Mouse (Mus musculus): Measurements from ENCODE around the gene Mfap1a.
"Not testable (repeated sequence)": the region's sequence is repeated elsewhere in the genome, so short reads cannot be mapped to it uniquely, and the experiment has no call there.

Mfap1a gene

GRCm38 (mm10) chr2:121474180-121474535 is 32.3 kb downstream of the Mfap1a start:
- no peak for DNase-seq (ENCODE audit: low spot score)

DNA sequence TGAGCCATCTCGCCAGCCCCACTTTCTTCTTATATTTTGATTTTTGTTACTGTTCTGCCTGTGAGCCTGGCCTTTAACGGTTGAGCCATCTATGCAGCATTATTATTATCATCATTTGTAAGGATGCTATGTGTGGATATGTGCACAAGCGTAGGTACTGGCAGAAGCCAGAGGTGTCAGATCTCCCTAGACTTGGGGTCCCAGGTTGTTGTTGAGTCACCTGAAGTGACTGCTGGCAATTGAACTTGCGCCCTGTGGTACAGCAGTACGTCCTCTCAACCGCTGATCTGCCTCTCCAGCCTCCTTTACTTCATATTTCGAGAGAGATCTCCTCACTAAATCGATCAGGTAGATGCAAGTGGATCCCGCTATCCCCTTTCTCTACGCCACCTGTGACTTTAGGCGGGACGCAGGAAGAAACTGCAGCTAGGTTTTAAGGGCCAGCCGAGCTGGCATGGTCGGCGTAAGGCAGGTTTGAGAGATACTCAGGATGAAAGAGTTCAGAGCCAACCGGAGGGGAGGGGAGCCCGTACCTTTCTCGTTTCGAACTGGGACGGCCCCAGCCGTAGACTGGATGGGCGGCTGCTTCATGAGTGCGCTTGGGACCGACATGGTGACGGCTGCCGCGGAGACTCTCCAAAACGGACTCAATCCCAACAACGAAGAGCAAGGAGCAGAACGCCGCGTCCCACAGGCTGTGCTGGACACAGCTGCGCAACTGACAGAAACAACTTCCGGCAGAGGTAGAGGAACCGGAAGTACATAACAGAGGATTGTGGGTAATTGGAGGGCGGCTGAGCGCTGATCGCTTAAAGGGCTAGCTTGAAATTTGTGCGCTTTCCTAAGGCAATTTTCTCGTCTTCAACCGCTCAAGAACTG is 32.9 kb downstream of the Mfap1a start, which contains the start of gene Mfap1b:
Gene Mfap1b, minus strand, starts transcription at position 767 of the 879 bp plus-strand sequence.
- peak; percentile 79 for DNase-seq (ENCODE audit: low spot score)

DNA sequence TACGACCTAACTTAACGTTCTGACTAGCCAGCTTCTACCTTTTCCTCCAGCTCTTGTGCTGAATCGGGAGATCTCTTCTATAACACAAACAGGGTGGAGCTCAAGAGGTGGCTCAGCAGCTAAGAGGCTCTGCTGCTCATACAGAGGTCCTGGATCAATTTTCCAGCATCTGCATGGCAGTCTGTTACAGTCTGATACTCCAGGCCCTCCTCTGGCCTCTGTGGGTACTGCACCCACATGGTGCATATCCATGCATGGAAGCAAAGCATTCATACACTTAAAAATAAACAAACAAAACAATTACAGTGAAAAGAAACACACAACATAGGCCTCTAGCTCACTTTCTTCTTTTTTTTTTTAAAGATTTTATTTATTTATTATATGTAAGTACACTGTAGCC is 33.7 kb downstream of the Mfap1a start:
- not testable (repeated sequence) for DNase-seq (ENCODE audit: low spot score)

- DNase-seq (ENCODE audit: low spot score), result not testable (repeated sequence)
These were observed 37.5 kb downstream of the Mfap1a start for GRCm38 (mm10) chr2:121468982-121469381.

- no peak for DNase-seq (ENCODE audit: low spot score)
These were observed 46.4 kb downstream of the Mfap1a start for GRCm38 (mm10) chr2:121460071-121460470.

DNA sequence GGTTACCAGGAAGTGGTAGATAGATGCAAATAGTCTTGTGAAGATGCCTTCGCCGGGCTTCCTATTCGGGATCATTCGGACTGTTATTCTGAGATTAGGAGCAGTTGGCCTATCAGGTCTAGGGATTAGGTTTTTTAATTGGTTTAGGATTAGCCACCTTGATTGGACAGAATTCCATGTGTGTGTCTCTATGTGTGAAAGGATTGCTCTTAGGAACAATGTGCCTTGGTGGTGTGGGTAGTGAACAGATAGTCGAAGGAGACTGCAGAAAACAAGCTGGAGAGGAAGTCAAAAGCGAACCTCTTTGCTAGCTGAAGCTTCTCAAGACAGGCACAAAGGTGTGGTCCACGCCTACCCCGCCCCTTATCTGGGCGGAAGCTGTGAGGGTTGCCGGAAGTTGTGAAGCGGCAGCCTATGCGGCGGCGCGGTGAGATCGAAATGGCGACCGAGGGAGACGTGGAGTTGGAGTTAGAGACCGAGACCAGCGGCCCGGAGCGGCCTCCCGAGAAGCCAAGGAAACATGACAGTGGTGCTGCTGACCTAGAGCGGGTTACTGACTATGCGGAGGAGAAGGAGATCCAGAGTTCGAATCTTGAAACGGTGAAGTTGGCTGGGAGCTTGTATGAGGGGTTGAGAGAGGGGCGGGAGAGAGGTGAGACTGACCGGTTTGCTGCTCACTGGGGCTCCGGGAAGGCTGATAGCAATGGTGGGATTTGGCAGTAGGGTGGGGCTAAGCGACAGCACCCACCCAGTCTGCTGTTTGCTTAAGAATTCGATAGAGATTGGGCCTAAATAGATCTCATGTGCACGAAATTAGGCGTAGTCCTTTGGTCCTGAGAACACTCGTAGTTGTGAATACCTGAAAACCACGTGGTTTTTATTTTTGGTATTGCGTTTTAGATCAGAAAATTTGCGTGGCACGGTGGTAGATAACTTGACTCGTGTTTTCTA is 49.5 kb downstream of the Mfap1a start, which contains the start of gene Serinc4:
Gene Serinc4, minus strand, starts transcription at position 90 of the 951 bp plus-strand sequence.
- peak; percentile 86 for DNase-seq (ENCODE audit: low spot score)

DNA sequence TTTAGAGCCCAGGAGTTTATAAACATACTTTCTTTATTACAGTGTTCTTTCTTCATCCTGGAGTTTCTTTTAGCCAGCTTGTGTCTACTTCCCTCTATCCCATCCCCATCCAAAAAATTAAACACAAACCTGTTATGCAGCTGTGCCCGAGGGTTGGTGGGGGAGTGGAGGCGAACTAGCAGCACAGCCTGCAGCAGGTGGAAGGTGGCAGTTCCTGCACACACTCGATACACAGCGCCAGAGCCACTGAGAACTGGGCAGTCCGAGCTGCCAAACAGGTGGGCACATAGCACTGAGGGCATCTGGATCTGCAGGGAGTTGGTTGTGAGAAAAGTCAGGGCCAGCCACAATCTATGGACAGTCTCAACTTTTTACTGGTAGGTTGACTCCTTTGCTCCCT is 50.9 kb downstream of the Mfap1a start:
- no peak for DNase-seq (ENCODE audit: low spot score)

- DNase-seq (ENCODE audit: low spot score), result no peak
These were observed 52.5 kb downstream of the Mfap1a start for GRCm38 (mm10) chr2:121453917-121454316.

DNA sequence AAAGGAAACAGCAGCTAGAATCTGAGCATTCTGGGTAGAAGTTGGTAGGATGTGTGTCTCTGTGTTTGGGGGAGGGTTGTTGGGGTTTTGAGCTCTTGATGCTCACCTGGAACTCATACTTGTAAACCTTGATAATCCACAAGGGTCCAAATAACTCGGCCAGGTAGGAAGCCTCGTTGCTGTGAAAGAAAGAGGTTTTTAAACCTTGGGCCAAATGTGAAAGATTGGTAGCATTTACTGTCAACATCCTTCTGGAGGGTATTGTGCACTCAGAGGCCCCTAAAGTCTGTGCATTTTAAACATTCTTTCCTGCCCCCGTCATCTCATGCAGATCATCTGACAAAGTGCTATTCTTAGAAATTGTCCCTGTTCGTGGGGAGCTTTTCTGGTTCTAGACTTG is 53.5 kb downstream of the Mfap1a start, which contains the start of gene Hypk:
Gene Hypk, plus strand, starts transcription at position 301 of the 400 bp plus-strand sequence.
- no peak for DNase-seq (ENCODE audit: low spot score)

- DNase-seq (ENCODE audit: low spot score), result no peak
These were observed 54.1 kb downstream of the Mfap1a start for GRCm38 (mm10) chr2:121452361-121452760.

DNA sequence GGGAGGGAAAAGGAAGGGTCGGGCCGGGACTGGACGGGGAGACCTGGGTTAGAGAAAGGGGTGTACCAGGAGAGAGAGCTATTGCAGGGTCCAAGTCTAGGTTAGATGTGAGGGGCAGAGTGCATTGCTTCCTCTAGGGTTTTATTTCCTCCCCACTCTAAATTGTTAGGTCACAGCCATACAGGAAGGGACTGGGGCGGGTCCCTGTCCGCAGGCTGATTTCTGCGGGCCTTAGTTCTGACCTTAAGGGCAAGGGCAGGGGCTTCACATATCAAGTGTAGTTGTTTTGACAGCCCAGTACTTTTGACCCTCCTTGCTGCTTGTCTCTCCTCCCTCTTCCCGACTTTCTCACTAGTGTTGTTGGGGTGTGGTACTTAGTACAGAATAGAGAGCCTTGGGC is 56.4 kb downstream of the Mfap1a start:
- DNase-seq (ENCODE audit: low spot score), result no peak

GRCm38 (mm10) chr2:121449545-121450011 is 56.9 kb downstream of the Mfap1a start:
- DNase-seq (ENCODE audit: low spot score), result no peak

GRCm38 (mm10) chr2:121448739-121449535 is 57.5 kb downstream of the Mfap1a start, which contains the start of gene Serf2:
Gene Serf2 (plus strand): TSS chr2:121449195.
- DNase-seq (ENCODE audit: low spot score), result peak; percentile 100

GRCm38 (mm10) chr2:121448136-121448535 is 58.3 kb downstream of the Mfap1a start:
- peak; percentile 65 for DNase-seq (ENCODE audit: low spot score)

GRCm38 (mm10) chr2:121447006-121447405 is 59.5 kb downstream of the Mfap1a start:
- no peak for DNase-seq (ENCODE audit: low spot score)

- DNase-seq (ENCODE audit: low spot score), result no peak
These were observed 60.0 kb downstream of the Mfap1a start for GRCm38 (mm10) chr2:121446506-121446905.

DNA sequence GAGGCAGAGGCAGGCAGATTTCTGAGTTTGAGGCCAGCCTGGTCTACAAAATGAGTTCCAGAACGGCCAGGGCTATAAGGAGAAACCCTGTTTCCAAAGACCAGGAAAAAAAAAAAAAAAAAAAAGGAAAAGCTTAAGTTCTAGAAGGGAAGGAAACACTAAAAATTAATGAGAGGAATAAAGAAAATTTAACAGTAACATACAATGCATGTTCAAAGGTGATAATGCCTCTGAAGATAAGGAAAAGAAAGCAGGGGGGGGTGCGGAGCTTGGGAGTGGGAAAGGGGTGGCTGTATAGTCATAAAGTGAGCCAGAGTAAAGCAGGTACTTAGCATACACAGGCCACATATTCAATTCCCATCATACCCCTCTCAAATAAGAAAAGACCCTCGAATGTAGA is 61.3 kb downstream of the Mfap1a start:
- no peak for DNase-seq (ENCODE audit: low spot score)

GRCm38 (mm10) chr2:121444178-121444577 is 62.3 kb downstream of the Mfap1a start, which contains the start of gene Ell3:
Gene Ell3 (minus strand): TSS chr2:121444278.
- DNase-seq (ENCODE audit: low spot score), result no peak

- DNase-seq (ENCODE audit: low spot score), result peak; percentile 52
These were observed 63.5 kb downstream of the Mfap1a start for GRCm38 (mm10) chr2:121443068-121443349.

DNA sequence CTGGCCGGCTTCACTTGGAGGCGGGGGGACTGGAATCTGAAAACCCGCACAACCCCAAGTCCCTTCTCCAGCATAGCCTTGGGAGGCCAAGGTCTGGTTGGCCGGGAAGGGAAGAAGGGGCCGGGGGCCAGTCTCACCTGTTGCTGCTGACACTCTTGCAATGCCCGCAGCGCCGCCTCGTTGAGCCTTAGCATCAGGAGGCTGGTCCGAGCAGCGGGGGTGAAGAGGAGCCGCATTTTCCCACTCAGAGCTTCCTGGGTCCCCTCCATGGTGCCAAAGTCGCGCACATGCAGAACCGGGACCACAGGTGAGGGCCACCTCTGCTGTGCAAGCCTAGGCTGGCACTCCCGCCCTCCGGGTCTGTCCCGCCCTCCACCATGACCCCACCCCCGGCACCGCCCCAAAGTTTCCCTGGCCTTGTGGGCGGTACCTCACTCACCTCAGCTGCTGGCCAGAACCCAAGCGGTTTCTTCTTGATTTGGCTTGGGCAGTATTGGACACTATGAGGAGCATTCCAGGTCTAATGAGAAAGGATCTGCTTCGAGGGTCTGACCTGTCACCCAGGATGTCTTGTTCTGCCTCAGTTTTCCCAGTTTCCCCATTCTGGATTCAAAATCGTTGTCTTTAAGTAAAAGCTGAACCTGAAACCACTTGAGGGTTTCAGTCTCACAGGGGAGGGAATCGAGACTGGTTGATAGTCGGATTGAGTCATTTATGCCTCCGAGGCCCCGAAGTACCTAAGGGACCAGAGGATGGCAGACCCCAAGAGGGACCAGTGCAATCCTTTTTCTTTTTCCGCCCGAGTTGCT is 64.0 kb downstream of the Mfap1a start:
- DNase-seq (ENCODE audit: low spot score), result peak; percentile 79
